Mouse (Mus musculus): ENCODE results near the gene Plbd2.

The Plbd2 gene

DNA sequence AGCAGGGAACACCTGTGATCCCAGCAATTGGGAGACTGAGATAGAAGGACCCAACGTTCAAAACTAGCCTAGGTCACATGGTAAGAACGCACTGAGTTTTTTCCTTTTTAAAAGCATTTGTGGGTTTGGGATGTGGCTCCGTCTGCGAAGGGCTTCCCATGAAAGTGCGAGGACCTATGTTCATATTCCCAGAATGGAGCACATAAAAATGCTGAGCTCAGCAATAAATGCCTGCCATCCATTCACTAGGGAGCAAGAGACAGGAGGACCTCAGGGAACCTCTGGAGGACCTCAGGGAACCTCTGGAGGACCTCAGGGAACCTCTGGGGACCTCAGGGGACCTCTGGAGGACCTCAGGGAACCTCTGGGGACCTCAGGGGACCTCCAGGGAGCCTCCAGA lies 25.4 kb downstream of the Plbd2 start:
- DNase-seq (ENCODE audit: low read depth in 2 of 2, low spot score in 2 of 2), result no peak

- DNase-seq (ENCODE audit: low read depth in 2 of 2, low spot score in 2 of 2), result no peak
These were observed 27.1 kb downstream of the Plbd2 start, which contains the start of gene Sds for GRCm38 (mm10) chr5:120476296-120476695. Gene Sds (plus strand): TSS chr5:120476526.

DNA sequence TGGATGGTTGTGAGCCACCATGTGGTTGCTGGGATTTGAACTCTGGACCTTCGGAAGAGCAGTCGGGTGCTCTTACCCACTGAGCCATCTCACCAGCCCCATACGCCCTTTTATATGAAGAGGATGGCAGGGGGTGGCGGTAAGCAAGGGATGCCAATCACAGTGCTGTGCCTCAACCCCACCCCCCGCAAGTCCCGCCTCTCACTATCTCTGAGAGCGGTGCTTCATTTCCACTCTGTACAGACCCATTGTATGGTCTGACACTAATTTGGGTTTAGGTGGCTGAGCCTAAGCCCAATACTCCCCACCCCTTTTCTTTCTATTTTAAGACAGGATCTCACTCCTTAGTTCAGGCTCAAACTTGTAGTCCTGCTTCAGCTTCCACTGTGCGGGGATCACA lies 27.6 kb downstream of the Plbd2 start:
- DNase-seq (ENCODE audit: low read depth in 2 of 2, low spot score in 2 of 2), result no peak

DNA sequence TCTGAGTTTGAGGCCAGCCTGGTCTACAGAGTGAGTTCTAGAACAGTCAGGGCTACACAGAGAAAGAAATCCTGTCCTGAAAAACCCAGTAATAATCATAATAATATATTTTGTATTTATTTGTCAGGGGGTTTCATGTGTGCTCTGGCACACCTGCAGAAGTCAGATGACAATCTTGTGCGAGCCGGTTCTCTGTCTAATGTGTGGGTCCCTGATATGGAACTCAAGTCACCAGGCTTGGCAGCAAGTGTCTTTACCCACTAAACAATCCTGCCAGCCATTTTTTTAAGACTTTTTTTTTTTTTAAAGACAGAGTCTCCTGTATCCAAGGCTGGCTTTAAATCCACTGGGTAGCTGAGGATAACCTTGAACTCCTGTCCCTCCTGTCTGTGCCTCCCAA lies 30.1 kb downstream of the Plbd2 start:
- DNase-seq (ENCODE audit: low read depth in 2 of 2, low spot score in 2 of 2), result no peak

DNA sequence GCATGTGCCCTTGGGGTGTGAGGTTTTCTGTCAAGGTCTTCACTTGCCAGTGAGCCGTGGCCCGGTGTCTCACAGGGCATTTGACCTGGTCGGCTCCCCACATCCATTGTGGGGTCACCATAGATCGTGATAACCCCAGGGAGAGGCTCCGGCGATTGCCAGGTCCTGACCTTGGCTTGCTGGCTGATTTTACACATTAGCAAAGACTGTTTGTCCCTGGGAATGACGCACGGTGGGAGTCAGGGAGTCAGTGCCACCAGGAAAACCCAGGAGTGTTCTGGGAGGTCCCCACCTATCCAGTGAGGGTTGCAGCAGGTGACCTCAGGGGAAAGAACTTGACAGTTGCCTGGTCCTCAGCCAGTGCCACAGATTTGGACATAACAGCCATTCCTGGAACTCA lies 30.7 kb downstream of the Plbd2 start, which contains the start of gene Sdsl:
Gene Sdsl, minus strand, starts transcription at position 41 of the 400 bp plus-strand sequence.
- no peak for DNase-seq (ENCODE audit: low read depth in 2 of 2, low spot score in 2 of 2)

DNA sequence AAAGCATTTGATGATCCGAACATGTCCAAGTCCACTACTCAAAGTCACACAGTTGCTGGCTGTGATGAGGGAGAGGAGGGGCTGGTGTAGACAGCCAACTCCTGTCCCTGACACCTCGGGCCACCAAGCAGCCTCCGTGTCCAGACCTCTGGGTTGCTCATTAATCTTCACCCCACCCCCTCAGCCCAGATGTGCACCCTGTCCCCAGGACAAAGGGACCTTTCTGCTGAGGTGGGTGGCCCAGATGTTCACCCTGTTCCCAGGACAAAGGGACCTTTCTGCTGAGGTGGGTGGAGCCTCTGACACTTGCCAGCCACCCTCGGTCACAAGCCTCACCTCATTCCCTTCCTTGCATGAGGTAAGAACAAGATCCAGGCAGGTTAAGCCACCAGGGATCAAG lies 31.9 kb downstream of the Plbd2 start:
- no peak for DNase-seq (ENCODE audit: low read depth in 2 of 2, low spot score in 2 of 2)

DNA sequence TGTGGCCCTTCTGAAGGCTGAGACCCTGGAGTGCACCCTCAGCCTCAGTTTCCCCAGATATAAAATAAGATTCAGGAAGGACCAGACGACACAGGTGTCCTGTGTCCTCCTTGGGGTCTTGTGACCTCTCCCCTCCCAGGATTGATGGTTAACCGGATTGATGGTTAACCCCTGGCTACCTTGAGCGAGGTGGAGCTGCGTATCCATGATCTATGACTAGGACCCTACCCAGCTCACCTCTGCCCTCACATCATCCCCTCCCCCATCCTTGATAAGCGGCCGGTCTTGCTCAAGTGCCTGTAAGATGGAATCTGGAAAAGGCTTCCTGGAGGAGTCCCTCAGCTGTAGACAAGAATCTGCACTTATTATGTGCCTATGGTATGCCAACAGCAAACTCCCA lies 34.6 kb downstream of the Plbd2 start:
- no peak for DNase-seq (ENCODE audit: low read depth in 2 of 2, low spot score in 2 of 2)

GRCm38 (mm10) chr5:120468336-120468735 lies 35.1 kb downstream of the Plbd2 start:
- DNase-seq (ENCODE audit: low read depth in 2 of 2, low spot score in 2 of 2), result no peak

DNA sequence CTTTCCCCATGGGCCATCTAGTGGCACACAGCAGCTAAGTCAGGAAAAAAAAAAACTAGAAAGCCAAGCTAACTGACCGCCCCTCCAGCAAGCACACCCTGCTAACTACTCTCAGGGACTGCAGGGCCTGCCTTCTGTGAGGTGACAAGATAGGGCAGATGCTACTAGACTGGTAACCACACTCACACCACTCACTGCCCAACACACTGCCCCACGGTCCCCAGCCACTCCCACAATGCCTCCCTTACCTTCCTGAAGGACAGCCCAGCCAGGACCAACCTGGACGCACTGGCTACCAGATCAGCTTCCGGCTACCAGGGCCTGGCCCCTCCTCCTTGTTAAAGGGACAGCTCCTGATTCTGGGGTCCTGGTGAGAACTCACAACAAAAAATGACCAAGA lies 36.4 kb downstream of the Plbd2 start:
- DNase-seq (ENCODE audit: low read depth in 2 of 2, low spot score in 2 of 2), result no peak

DNA sequence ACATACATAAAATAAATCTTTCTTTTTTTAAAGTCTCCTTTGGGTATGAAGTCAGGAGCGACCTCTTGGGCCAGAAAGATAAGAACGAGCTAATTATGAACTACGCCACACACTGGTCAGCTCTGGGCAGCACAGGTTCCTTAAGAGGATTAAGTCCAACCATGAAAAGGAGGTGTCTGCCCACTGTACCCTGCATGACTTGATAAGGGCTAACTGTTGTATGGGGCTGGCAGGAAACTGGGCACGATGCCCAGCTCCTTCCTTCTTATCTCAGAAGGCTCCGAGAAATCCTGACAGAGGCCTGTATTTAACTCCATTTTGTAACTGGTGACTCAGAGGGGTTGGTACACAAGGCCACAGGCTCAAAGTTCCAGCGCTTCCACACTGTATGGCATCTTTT lies 37.6 kb downstream of the Plbd2 start:
- DNase-seq (ENCODE audit: low read depth in 2 of 2, low spot score in 2 of 2), result no peak

DNA sequence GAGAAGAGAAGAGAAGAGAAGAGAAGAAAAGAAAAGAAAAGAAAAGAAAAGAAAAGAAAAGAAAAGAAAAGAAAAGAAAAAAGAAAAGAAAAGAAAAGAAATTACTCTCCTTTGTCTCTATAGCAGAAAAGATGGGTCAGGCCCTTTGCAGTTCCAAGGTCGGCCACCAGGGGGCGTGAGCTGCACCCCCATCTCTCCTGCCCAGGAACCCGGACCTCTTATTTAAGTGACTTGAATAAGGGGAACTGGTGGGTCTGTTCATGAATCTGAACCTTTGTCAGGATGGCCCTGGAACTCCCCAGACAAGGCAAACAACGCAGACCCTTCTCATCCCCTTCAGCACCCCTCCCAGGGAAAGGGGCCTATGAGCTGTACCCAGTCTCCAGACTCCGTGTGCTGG lies 38.4 kb downstream of the Plbd2 start:
- DNase-seq (ENCODE audit: low read depth in 2 of 2, low spot score in 2 of 2), result peak; percentile 67 to 68

- DNase-seq (ENCODE audit: low read depth in 2 of 2, low spot score in 2 of 2), result no peak
These were observed 39.1 kb downstream of the Plbd2 start for GRCm38 (mm10) chr5:120464321-120464720.

DNA sequence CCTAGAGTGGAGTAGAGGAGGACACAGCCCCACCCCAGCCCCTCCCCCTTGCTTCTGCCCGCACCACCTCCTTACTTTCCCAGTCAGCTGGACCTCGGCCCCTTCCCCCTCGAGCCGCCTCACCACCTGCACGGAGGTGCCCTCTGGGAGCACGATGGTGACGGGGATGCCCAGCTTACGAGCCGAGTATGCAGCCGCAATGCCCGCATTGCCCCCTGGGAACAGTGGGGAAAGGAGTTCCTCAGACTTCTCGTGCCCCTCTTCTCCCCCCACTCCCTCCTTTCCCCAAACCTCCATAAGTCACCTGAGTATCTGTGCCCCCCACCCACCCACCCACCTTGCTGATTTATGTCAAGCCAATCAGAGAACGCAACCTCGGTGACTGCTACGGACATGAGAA lies 41.5 kb downstream of the Plbd2 start:
- DNase-seq (ENCODE audit: low read depth in 2 of 2, low spot score in 2 of 2), result no peak

GRCm38 (mm10) chr5:120459133-120459532 lies 44.3 kb downstream of the Plbd2 start:
- no peak for DNase-seq (ENCODE audit: low read depth in 2 of 2, low spot score in 2 of 2)

DNA sequence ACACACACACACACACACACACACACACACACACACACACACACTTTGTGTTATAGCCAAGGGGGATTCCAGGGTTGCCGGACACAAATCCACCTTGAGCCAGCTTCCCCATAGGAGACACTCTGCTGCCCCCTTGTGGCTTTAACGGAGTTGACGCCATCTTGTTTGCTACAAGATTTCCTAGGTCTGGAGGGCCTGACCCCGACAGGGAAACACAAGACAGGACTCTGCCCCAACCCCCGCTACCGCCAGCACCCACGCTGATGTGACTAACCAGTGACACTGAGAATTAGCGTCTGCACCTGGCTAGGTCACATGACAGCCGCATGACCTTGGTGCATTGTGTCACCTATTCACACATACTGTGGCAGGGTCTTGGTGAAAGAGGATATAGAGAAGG lies 45.8 kb downstream of the Plbd2 start:
- peak; percentile 19 to 45 for DNase-seq (ENCODE audit: low read depth in 2 of 2, low spot score in 2 of 2)

- DNase-seq (ENCODE audit: low read depth in 2 of 2, low spot score in 2 of 2), result no peak
These were observed 46.4 kb downstream of the Plbd2 start for GRCm38 (mm10) chr5:120456841-120457554.

- DNase-seq (ENCODE audit: low read depth in 2 of 2, low spot score in 2 of 2), result no peak
These were observed 47.2 kb downstream of the Plbd2 start for GRCm38 (mm10) chr5:120456253-120456652.

DNA sequence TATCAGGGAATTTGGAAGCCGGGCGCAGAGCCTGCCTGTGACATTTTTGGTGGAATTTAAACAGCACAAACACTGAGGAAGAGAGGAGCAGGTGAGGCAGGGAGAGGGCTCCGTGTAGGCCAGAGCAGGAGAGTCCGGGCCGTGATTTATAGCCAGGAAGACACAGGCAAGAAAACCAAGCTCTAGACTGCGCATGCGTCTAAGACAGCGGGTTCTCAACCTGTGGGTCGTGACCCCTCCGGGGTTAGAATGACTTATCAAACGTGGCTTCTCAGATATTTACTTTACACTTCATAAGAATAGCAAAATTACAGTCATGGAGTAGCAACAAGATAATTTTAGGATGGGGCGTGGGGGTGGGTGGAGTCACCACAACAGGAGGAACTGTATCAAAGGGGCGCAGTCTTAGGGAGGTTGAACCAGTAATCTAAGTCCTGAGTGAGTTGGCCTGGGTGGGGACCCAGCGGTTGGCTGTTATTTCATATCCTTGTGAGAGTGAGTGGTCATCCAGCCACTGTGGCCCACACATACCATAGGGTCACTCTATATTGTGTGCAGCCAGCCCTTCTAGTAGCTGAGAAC lies 48.6 kb downstream of the Plbd2 start:
- no peak for DNase-seq (ENCODE audit: low read depth in 2 of 2, low spot score in 2 of 2)

GRCm38 (mm10) chr5:120447305-120447704 lies 56.1 kb downstream of the Plbd2 start:
- DNase-seq (ENCODE audit: low read depth in 2 of 2, low spot score in 2 of 2), result no peak

DNA sequence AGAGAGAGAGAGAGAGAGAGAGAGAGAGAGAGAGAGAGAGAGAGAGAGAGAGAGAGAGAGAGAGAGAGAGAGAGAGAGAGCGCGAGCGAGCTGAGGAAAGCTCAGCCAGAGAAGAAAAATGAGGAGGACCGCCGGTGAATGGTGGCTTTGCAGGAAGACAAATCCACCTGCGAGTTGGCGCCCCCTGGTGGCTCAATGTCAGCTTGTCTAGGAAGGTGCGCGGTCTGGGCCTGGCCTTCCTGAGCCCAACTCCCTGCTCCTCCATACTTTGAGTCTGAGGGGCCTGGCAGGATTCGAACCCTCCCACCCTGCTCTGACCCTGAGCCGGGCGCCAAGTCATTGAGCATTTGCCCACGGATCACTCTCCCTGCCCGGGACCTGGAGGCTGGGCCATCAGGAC lies 62.7 kb downstream of the Plbd2 start:
- peak; percentile 70 to 77 for DNase-seq (ENCODE audit: low read depth in 2 of 2, low spot score in 2 of 2)

DNA sequence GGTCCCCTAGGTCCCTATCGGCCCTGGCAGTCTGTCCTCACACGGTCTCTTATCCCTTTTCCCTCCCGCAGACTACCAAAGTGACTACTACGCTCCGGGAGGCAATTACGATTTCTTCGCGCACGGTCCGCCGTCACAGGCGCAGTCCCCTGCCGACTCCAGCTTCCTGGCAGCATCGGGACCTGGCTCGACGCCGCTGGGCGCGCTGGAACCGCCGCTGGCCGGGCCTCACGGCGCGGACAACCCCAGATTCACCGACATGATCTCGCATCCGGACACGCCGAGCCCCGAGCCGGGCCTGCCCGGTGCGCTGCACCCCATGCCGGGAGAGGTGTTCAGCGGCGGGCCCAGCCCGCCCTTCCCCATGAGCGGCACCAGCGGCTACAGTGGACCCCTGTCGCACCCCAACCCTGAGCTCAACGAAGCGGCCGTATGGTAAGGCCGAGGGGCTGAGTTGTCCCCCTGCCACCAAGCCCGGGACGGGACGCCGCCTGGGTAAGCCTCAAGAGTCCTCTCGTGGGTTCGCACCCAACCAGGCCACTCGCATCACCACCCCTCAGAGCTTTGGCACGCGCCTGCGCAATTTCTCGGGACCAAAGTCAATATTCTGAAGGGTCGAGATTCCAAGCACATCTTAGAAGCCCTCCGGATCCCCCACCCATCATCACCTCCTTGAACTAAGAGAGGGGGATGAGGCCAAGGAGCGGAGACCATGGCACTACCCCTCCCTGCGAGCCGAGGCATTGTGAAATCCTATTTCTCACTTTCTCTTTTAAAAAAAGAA lies 63.3 kb downstream of the Plbd2 start:
- DNase-seq (ENCODE audit: low read depth in 2 of 2, low spot score in 2 of 2), result no peak
